13 mouse cellular contexts compared by ENCODE assay signal in the genomic region with DNA sequence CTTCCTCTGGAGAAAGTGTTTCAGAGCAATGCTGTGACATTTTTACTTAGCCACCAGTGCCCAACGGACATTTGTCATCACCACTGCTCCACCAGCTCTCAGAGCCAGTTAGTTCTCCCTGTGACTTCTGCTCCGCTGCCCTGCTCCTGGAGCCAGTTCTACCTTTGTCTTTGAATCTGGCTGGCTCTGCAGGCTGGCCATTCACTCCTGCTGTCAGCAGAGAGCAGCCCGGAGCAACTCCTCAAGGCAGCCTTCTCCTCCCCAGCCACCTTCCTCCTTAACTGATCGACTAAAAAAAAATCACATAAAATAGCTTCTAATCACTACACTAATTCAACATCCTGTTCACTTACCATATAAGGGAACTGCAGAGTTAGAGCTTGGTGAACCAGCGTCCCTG.
DNase-seq lines count a peak whose midpoint lies in the region; ATAC-seq and TF ChIP-seq lines count a peak whose summit lies in the region.
"Had no signal": no experiment of that assay in that cellular context is flagged by ENCODE, and none has a peak within 500 bp of the region (broad histone marks: within the 10 kb centered on the region; RNA-seq: fewer than 3 reads in every experiment).

No protein-coding gene starts in this region.

- ATAC-seq in lung, embryonic 14.5 days (ENCODE audit: insufficient read depth), result no peak
- no peak for ATAC-seq in heart, embryonic 13.5 days (ENCODE audit: extremely low read depth, insufficient number of reproducible peaks, low FRiP score, low TSS enrichment)
- ATAC-seq: midbrain, embryonic 15.5 days had no signal

- no peaks in the 10 kb centered on the region for H3K79me2 ChIP-seq in heart, adult 2 months (replicated peaks; ENCODE audit: control insufficient read depth, insufficient read depth, low read length)

- TF ChIP-seq POLR2A in heart, adult 2 months (IDR thresholded peaks at IDR 0.05; ENCODE audit: insufficient read depth, low read depth, low read length), result no peak

- H3K9ac ChIP-seq in heart, adult 2 months (ENCODE audit: low read depth, low read length), result no peak overlapping the region
- no peak overlapping the region for H3K9ac ChIP-seq in lung, embryonic 14.5 days
- peak overlapping the region; percentile 52 for H3K9ac ChIP-seq in heart, embryonic 13.5 days
- H3K9ac ChIP-seq: hindbrain, embryonic 14.5 days; limb, embryonic 12.5 days; midbrain, embryonic 15.5 days; neural tube, embryonic 12.5 days had no signal

- no peaks in the 10 kb centered on the region for H3K4me1 ChIP-seq in heart, adult 2 months (ENCODE audit: control insufficient read depth, insufficient read depth, low read length)
- no peaks in the 10 kb centered on the region for H3K4me1 ChIP-seq in lung, embryonic 14.5 days (ENCODE audit: insufficient read depth)
- H3K4me1 ChIP-seq in heart, embryonic 13.5 days, result peaks cover 21% of the 10 kb centered on the region
- H3K4me1 ChIP-seq: midbrain, embryonic 15.5 days; neural tube, embryonic 12.5 days had no signal

- intact Hi-C loops in heart, adult 2 months (cut with DNase I), result no loop called here

- 21% methylated on average over 5 of the region's 5 CpGs for WGBS in heart, adult 2 months
- WGBS in lung, embryonic 14.5 days, result 33% methylated on average over 5 of the region's 5 CpGs
- WGBS in heart, embryonic 13.5 days, result 32% methylated on average over 5 of the region's 5 CpGs

- H3K27me3 ChIP-seq in heart, adult 2 months (ENCODE audit: control insufficient read depth, insufficient read depth, low read length), result no peaks in the 10 kb centered on the region
- H3K27me3 ChIP-seq in lung, embryonic 14.5 days (ENCODE audit: insufficient read depth, low read length), result no peaks in the 10 kb centered on the region
- no peaks in the 10 kb centered on the region for H3K27me3 ChIP-seq in heart, embryonic 13.5 days (replicated peaks)
- H3K27me3 ChIP-seq: limb, embryonic 12.5 days; midbrain, embryonic 15.5 days; neural tube, embryonic 12.5 days had no signal

- peak; percentile 58 for TF ChIP-seq CTCF in heart, adult 2 months (IDR thresholded peaks at IDR 0.05)
- no peak for TF ChIP-seq CTCF in lung, embryonic 14.5 days (IDR thresholded peaks at IDR 0.05; ENCODE audit: low read depth)

- peak in 1 of 2 experiments; percentile 16 for DNase-seq in heart, adult 2 months
- DNase-seq in heart, adult 9 months (ENCODE audit: low spot score in 2 of 2), result no peak
- DNase-seq in lung, embryonic 14.5 days, result peak; percentile 9
- DNase-seq in lung, postnatal 36 days, result no peak
- DNase-seq in heart, postnatal 4 days, result peak; percentile 33
- DNase-seq in spleen, postnatal 4 days (ENCODE audit: low spot score in 2 of 2), result no peak
- DNase-seq: kidney, adult 9 months; spleen, adult 18-20 months had no signal

- H3K9me3 ChIP-seq in lung, embryonic 14.5 days (ENCODE audit: low read depth, low read length), result no peaks in the 10 kb centered on the region
- no peaks in the 10 kb centered on the region for H3K9me3 ChIP-seq in heart, embryonic 13.5 days
- H3K9me3 ChIP-seq: limb, embryonic 12.5 days; midbrain, embryonic 15.5 days; neural tube, embryonic 12.5 days had no signal

- H3K36me3 ChIP-seq in heart, adult 2 months (ENCODE audit: control insufficient read depth, insufficient read depth, low read length), result no peaks in the 10 kb centered on the region
- no peaks in the 10 kb centered on the region for H3K36me3 ChIP-seq in lung, embryonic 14.5 days (ENCODE audit: insufficient read depth)
- no peaks in the 10 kb centered on the region for H3K36me3 ChIP-seq in heart, embryonic 13.5 days
- H3K36me3 ChIP-seq: limb, embryonic 12.5 days; midbrain, embryonic 15.5 days; neural tube, embryonic 12.5 days had no signal

- TF ChIP-seq EP300 in heart, adult 2 months (IDR thresholded peaks at IDR 0.05; ENCODE audit: insufficient read depth, low read depth, low read length), result no peak

- H3K27ac ChIP-seq in heart, adult 2 months, result no peak overlapping the region
- H3K27ac ChIP-seq in lung, embryonic 14.5 days (ENCODE audit: low read depth), result no peak overlapping the region; the same call in 1 of the 2 replicates
- H3K27ac ChIP-seq in heart, embryonic 13.5 days (replicated peaks), result peak overlapping the region; percentile 72
- H3K27ac ChIP-seq: hindbrain, embryonic 14.5 days; limb, embryonic 12.5 days; midbrain, embryonic 15.5 days; neural tube, embryonic 12.5 days had no signal

- H3K4me2 ChIP-seq in lung, embryonic 14.5 days, result no peak overlapping the region
- H3K4me2 ChIP-seq in heart, embryonic 13.5 days, result no peak overlapping the region
- H3K4me2 ChIP-seq: hindbrain, embryonic 14.5 days; limb, embryonic 12.5 days; midbrain, embryonic 15.5 days; neural tube, embryonic 12.5 days had no signal

- no peak overlapping the region for H3K4me3 ChIP-seq in heart, adult 2 months
- H3K4me3 ChIP-seq in lung, embryonic 14.5 days (ENCODE audit: low read depth, low read length), result no peak overlapping the region
- H3K4me3 ChIP-seq in heart, embryonic 13.5 days, result no peak overlapping the region
- H3K4me3 ChIP-seq: limb, embryonic 12.5 days; midbrain, embryonic 15.5 days; neural tube, embryonic 12.5 days had no signal

Comparison
In these comparisons a context has a peak if more than half of its experiments do, and no peak if none do; other contexts are left out.
1. DNase-seq: peak in lung, embryonic 14.5 days (single experiment) and heart, postnatal 4 days (single experiment); none in heart, adult 9 months (0 of 2), lung, postnatal 36 days (single experiment) and spleen, postnatal 4 days (0 of 2).